Mouse (Mus musculus) cerebral cortex, adult 2 months (tissue): ENCODE data around the gene Zfp119b.

Experiments used
- WGBS: fragments of 180-500 bp; shearing (Covaris S2); methylation state at CpG from one replicate; pipeline ENCODE4 v1.1.7; 2018; 5-methylcytosine and 5-hydroxymethylcytosine counted together

Zfp119b gene

GRCm38 (mm10) chr17:55957168-55957567, 7.9 kb upstream of the Zfp119b start:
- WGBS = 12% methylated on average over 9 of the region's 9 CpGs

GRCm38 (mm10) chr17:55956591-55956990, 7.3 kb upstream of the Zfp119b start:
- WGBS = 24% methylated on average over 6 of the region's 6 CpGs

GRCm38 (mm10) chr17:55956129-55956528, 6.8 kb upstream of the Zfp119b start:
- WGBS = 8% methylated on average over 26 of the region's 26 CpGs

GRCm38 (mm10) chr17:55954229-55954628, 4.9 kb upstream of the Zfp119b start:
- WGBS = 51% methylated on average over 16 of the region's 16 CpGs

GRCm38 (mm10) chr17:55953751-55954150, 4.5 kb upstream of the Zfp119b start:
- WGBS = 77% methylated on average over 6 of the region's 6 CpGs

- 86% methylated on average over 6 of the region's 6 CpGs for WGBS
These were observed 3.2 kb upstream of the Zfp119b start, which contains the start of gene Ebi3 for GRCm38 (mm10) chr17:55952447-55953027. Ebi3 (plus strand) TSS chr17:55952640.

GRCm38 (mm10) chr17:55950601-55951000, 1.3 kb upstream of the Zfp119b start:
- 81% methylated on average over 9 of the region's 9 CpGs for WGBS

- 89% methylated on average over 4 of the region's 4 CpGs for WGBS
These were observed 653 bp downstream of the Zfp119b start for GRCm38 (mm10) chr17:55948647-55949046.

- WGBS = 17% methylated on average over 5 of the region's 5 CpGs
These were observed 3.6 kb downstream of the Zfp119b start for GRCm38 (mm10) chr17:55945696-55946095.

GRCm38 (mm10) chr17:55944866-55945682, 4.2 kb downstream of the Zfp119b start:
- WGBS = under 1% methylated on average over 56 of the region's 56 CpGs

GRCm38 (mm10) chr17:55944387-55944865, 4.9 kb downstream of the Zfp119b start:
- 23% methylated on average over 10 of the region's 10 CpGs for WGBS

- WGBS = 98% methylated on average over 15 of the region's 15 CpGs
These were observed 16.1 kb downstream of the Zfp119b start for GRCm38 (mm10) chr17:55933191-55933590.

GRCm38 (mm10) chr17:55932635-55933034, 16.7 kb downstream of the Zfp119b start:
- 60% methylated on average over 2 of the region's 2 CpGs for WGBS

- WGBS = 1% methylated on average over 33 of the region's 33 CpGs
These were observed 17.5 kb downstream of the Zfp119b start for GRCm38 (mm10) chr17:55931553-55932502.

GRCm38 (mm10) chr17:55904131-55904530, 45.2 kb downstream of the Zfp119b start:
- 75% methylated on average over 6 of the region's 6 CpGs for WGBS

GRCm38 (mm10) chr17:55903687-55904086, 45.6 kb downstream of the Zfp119b start:
- WGBS = 87% methylated on average over 1 of the region's 1 CpGs

GRCm38 (mm10) chr17:55903087-55903486, 46.2 kb downstream of the Zfp119b start:
- 60% methylated on average over 2 of the region's 2 CpGs for WGBS

- 6% methylated on average over 6 of the region's 8 CpGs for WGBS
These were observed 56.8 kb downstream of the Zfp119b start for GRCm38 (mm10) chr17:55892406-55892955.
